Mouse (Mus musculus) kidney, embryonic 16.5 days (tissue): Measurements from ENCODE around the gene Tfcp2l1. TPM values are rescaled to one million over a fixed set of nuclear protein-coding genes. Genes with fewer than 3 reads are reported as not detected.

Experiments
- ATAC-seq: fragments of 200-750 bp; cut with Nextera tagmentation; 2 replicates; pipeline ENCODE4 v1.8.0; 2017; ENCODE audit warnings: moderate TSS enrichment; ENCODE audit not compliant: low FRiP score, low TSS enrichment
- H3K27ac ChIP-seq: fragments of 300-500 bp; sonication (generic); 2 replicates; pipeline ENCODE4 v1.5.1; 2014; ENCODE audit warnings: low read length
- H3K27me3 ChIP-seq: fragments of 300-500 bp; sonication (generic); 2 replicates; pipeline ENCODE4 v1.6.1; 2014; ENCODE audit warnings: low read length, control low read depth, mixed read lengths; ENCODE audit not compliant: insufficient read depth
- H3K36me3 ChIP-seq: fragments of 300-500 bp; sonication (generic); 2 replicates; pipeline ENCODE4 v1.6.1; 2014; ENCODE audit warnings: low read length, control low read depth, mixed read lengths; ENCODE audit not compliant: insufficient read depth
- H3K4me1 ChIP-seq: fragments of 300-500 bp; sonication (generic); 2 replicates; pipeline ENCODE4 v1.6.1; 2014; ENCODE audit warnings: low read length, control low read depth, mixed read lengths; ENCODE audit not compliant: insufficient read depth
- H3K4me2 ChIP-seq: fragments of 300-500 bp; sonication (generic); replicated peaks from 2 replicates; pipeline ENCODE4 v1.6.1; 2014; ENCODE audit warnings: low read depth, low read length
- H3K4me3 ChIP-seq: fragments of 300-500 bp; sonication (generic); 2 replicates; pipeline ENCODE4 v1.5.1; 2014; ENCODE audit warnings: mild to moderate bottlenecking, low read length
- H3K9ac ChIP-seq: fragments of 300-500 bp; sonication (generic); replicated peaks from 2 replicates; pipeline ENCODE4 v1.6.1; 2014; ENCODE audit warnings: low read length
- H3K9me3 ChIP-seq: fragments of 300-500 bp; sonication (generic); 2 replicates; pipeline ENCODE4 v1.6.1; 2016; ENCODE audit warnings: low read length, control low read depth
- WGBS: fragments of 180-500 bp; shearing (Covaris S2); extraction: QIAGEN DNeasy Blood & Tissue Kit; methylation state at CpG from one replicate; pipeline ENCODE4 v1.1.7; 2014; 5-methylcytosine and 5-hydroxymethylcytosine counted together
- polyA plus RNA-seq: library from polyadenylated mRNA; unstranded; fragments of >200 nt; fragmentation: Nextera tagmentation; extraction: Ambion mirVana; gene quantifications from 2 replicates; pipeline ENCODE4 v1.2.1, GENCODE M21; 2015

Gene Tfcp2l1
- 32.2 and 34.8 TPM in 2 replicates for polyA plus RNA-seq

- Histone ChIP-seq H3K4me3 (peak within 1 kb of the TSS; percentile 66), H3K4me1 (peaks cover 9% of the 10 kb centered on the region; the same call in 1 of the 2 replicates), H3K9me3 (no peaks in the 10 kb centered on the region), H3K27me3 (peaks cover 8% of the 10 kb centered on the region; the same call in 1 of the 2 replicates), H3K9ac (peak within 1 kb of the TSS; percentile 69), H3K27ac (peak within 1 kb of the TSS; percentile 61), H3K36me3 (no peaks in the 10 kb centered on the region), H3K4me2 (peak within 1 kb of the TSS; percentile 86)
- ATAC-seq, result peak; percentile 96
- under 1% methylated on average over 48 of the region's 48 CpGs for WGBS
These were observed at the start of gene Tfcp2l1 for GRCm38 (mm10) chr1:118627781-118628464. Gene Tfcp2l1, plus strand, starts transcription at chr1:118627945.

- H3K27me3 ChIP-seq, result no peaks in the 10 kb centered on the region
- H3K27ac ChIP-seq, result no peak overlapping the region
- no peak overlapping the region for H3K9ac ChIP-seq
- H3K36me3 ChIP-seq, result peaks cover 41% of the 10 kb centered on the region
- H3K4me3 ChIP-seq, result no peak overlapping the region
- no peaks in the 10 kb centered on the region for H3K9me3 ChIP-seq
- no peaks in the 10 kb centered on the region for H3K4me1 ChIP-seq
- 97% methylated on average over 2 of the region's 2 CpGs for WGBS
- no peak overlapping the region for H3K4me2 ChIP-seq
- ATAC-seq, result no peak
These were observed 47.5 kb upstream of the Tfcp2l1 start for GRCm38 (mm10) chr1:118580174-118580702.

GRCm38 (mm10) chr1:118581179-118581578 lies 46.6 kb upstream of the Tfcp2l1 start:
- no peak overlapping the region for H3K27ac ChIP-seq
- H3K9me3 ChIP-seq, result no peaks in the 10 kb centered on the region
- no peak overlapping the region for H3K4me2 ChIP-seq
- H3K9ac ChIP-seq, result no peak overlapping the region
- 87% methylated on average over 8 of the region's 8 CpGs for WGBS
- no peaks in the 10 kb centered on the region for H3K4me1 ChIP-seq
- H3K36me3 ChIP-seq, result peaks cover 35% of the 10 kb centered on the region
- no peak for ATAC-seq
- no peaks in the 10 kb centered on the region for H3K27me3 ChIP-seq
- H3K4me3 ChIP-seq, result no peak overlapping the region

GRCm38 (mm10) chr1:118589721-118590120 lies 38.0 kb upstream of the Tfcp2l1 start:
- Histone ChIP-seq H3K4me1 (no peaks in the 10 kb centered on the region), H3K27ac (no peak overlapping the region), H3K9ac (no peak overlapping the region), H3K9me3 (no peaks in the 10 kb centered on the region), H3K4me2 (no peak overlapping the region), H3K4me3 (no peak overlapping the region), H3K36me3 (peaks cover 41% of the 10 kb centered on the region), H3K27me3 (no peaks in the 10 kb centered on the region)
- ATAC-seq, result no peak
- WGBS, result 70% methylated on average over 5 of the region's 5 CpGs

- Histone ChIP-seq H3K4me3 (no peak overlapping the region), H3K27ac (no peak overlapping the region), H3K4me1 (no peaks in the 10 kb centered on the region), H3K9ac (no peak overlapping the region), H3K4me2 (no peak overlapping the region), H3K36me3 (peaks cover 55% of the 10 kb centered on the region), H3K9me3 (no peaks in the 10 kb centered on the region), H3K27me3 (no peaks in the 10 kb centered on the region)
- no peak for ATAC-seq
- WGBS, result 96% methylated on average over 4 of the region's 4 CpGs
These were observed 34.8 kb upstream of the Tfcp2l1 start for GRCm38 (mm10) chr1:118592933-118593332.

- H3K27ac ChIP-seq, result no peak overlapping the region
- ATAC-seq, result no peak
- H3K27me3 ChIP-seq, result no peaks in the 10 kb centered on the region
- peaks cover 58% of the 10 kb centered on the region for H3K36me3 ChIP-seq
- no peak overlapping the region for H3K9ac ChIP-seq
- WGBS, result 77% methylated on average over 2 of the region's 2 CpGs
- no peak overlapping the region for H3K4me3 ChIP-seq
- H3K4me1 ChIP-seq, result no peaks in the 10 kb centered on the region
- no peaks in the 10 kb centered on the region for H3K9me3 ChIP-seq
- no peak overlapping the region for H3K4me2 ChIP-seq
These were observed 32.4 kb upstream of the Tfcp2l1 start for GRCm38 (mm10) chr1:118595395-118595794.

GRCm38 (mm10) chr1:118597475-118598213 lies 30.1 kb upstream of the Tfcp2l1 start:
- peaks cover 69% of the 10 kb centered on the region for H3K36me3 ChIP-seq
- WGBS, result 58% methylated on average over 2 of the region's 2 CpGs
- H3K9ac ChIP-seq, result no peak overlapping the region
- H3K4me1 ChIP-seq, result no peaks in the 10 kb centered on the region
- H3K4me2 ChIP-seq, result no peak overlapping the region
- ATAC-seq, result no peak
- H3K9me3 ChIP-seq, result no peaks in the 10 kb centered on the region
- H3K27me3 ChIP-seq, result no peaks in the 10 kb centered on the region
- H3K4me3 ChIP-seq, result no peak overlapping the region
- no peak overlapping the region for H3K27ac ChIP-seq

- Histone ChIP-seq H3K36me3 (peaks cover 70% of the 10 kb centered on the region), H3K27ac (no peak overlapping the region), H3K9ac (no peak overlapping the region), H3K9me3 (no peaks in the 10 kb centered on the region), H3K4me2 (no peak overlapping the region), H3K27me3 (no peaks in the 10 kb centered on the region), H3K4me1 (no peaks in the 10 kb centered on the region), H3K4me3 (no peak overlapping the region)
- no peak for ATAC-seq
- 81% methylated on average over 3 of the region's 3 CpGs for WGBS
These were observed 29.4 kb upstream of the Tfcp2l1 start for GRCm38 (mm10) chr1:118598339-118598738.

- Histone ChIP-seq H3K4me1 (no peaks in the 10 kb centered on the region), H3K4me2 (no peak overlapping the region), H3K9me3 (no peaks in the 10 kb centered on the region), H3K9ac (no peak overlapping the region), H3K4me3 (no peak overlapping the region), H3K27ac (peak overlapping the region; percentile 70), H3K36me3 (peaks cover 8% of the 10 kb centered on the region; the same call in 1 of the 2 replicates), H3K27me3 (no peaks in the 10 kb centered on the region)
- ATAC-seq, result peak; percentile 87
- WGBS, result 79% methylated on average over 3 of the region's 3 CpGs
These were observed 14.0 kb upstream of the Tfcp2l1 start for GRCm38 (mm10) chr1:118613631-118614183.
